Mouse (Mus musculus) olfactory bulb, adult 2 months (tissue): ENCODE measurements at regions not wholly inside any gene's neighbourhood (a gene's known extent, or its start where the extent isn't known, plus 50 kb on each side); places are given as distances from the start of the nearest gene placed in this dataset.

ENCODE experiments used
- H3K27ac ChIP-seq: fragments of 200-500 bp; 2 replicates; pipeline ENCODE4 v1.5.1; 2012; ENCODE audit warnings: low read depth, low read length; ENCODE audit not compliant: insufficient read depth
- H3K4me1 ChIP-seq: fragments of 200-500 bp; 2 replicates; pipeline ENCODE4 v1.6.1; 2012; ENCODE audit warnings: low read length; ENCODE audit not compliant: control insufficient read depth, insufficient read depth
- H3K4me3 ChIP-seq: fragments of 200-500 bp; 2 replicates; pipeline ENCODE4 v1.5.1; 2012; ENCODE audit warnings: mild to moderate bottlenecking, low read depth, low read length, moderate library complexity; ENCODE audit not compliant: insufficient read depth
- CTCF ChIP-seq: fragments of 200-500 bp; IDR thresholded peaks from 2 replicates; pipeline ENCODE4 v1.5.1; 2012; ENCODE audit warnings: low read depth, mild to moderate bottlenecking, low read length, moderate library complexity; ENCODE audit not compliant: insufficient read depth
- POLR2A ChIP-seq: fragments of 200-500 bp; IDR thresholded peaks from 2 replicates; pipeline ENCODE4 v1.6.1; 2012; ENCODE audit warnings: mild to moderate bottlenecking, low read depth, low read length, moderate library complexity; ENCODE audit not compliant: insufficient read depth
- WGBS: fragments of 180-500 bp; shearing (Covaris S2); methylation state at CpG from one replicate; pipeline ENCODE4 v1.1.7; 2018; 5-methylcytosine and 5-hydroxymethylcytosine counted together

DNA sequence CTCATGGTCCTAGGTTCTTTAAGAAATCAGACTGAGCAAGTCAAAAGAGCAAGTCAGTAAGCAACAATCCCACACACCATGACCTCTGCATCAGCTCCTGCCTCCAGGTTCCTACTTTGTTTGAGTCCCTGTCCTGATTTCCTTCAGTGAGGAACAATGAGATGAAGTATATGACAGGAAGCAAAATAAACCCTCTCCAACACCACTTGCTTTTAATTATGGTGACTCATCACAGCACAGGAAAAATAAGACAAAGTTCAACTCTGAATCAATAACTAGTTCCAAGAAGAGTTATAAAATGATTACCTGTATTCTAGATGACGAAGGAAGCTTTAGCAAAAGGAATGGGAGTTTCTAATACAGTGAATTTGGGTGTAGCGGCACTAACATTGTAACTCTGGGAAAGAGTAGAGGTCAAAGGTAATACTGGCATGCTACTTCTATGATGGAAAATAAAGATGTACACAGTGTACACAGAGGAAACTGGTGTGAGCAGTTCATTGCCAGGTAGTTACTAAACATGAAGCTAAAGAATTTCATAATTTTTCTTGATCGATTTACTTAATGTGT lies 248.2 kb upstream of the Atp2b1 start:
- WGBS, result 97% methylated on average over 3 of the region's 3 CpGs
- TF ChIP-seq POLR2A (no peak), CTCF (no peak)
- H3K4me1 ChIP-seq, result no peaks in the 10 kb centered on the region
- H3K27ac ChIP-seq, result no peak overlapping the region
- no peak overlapping the region for H3K4me3 ChIP-seq

DNA sequence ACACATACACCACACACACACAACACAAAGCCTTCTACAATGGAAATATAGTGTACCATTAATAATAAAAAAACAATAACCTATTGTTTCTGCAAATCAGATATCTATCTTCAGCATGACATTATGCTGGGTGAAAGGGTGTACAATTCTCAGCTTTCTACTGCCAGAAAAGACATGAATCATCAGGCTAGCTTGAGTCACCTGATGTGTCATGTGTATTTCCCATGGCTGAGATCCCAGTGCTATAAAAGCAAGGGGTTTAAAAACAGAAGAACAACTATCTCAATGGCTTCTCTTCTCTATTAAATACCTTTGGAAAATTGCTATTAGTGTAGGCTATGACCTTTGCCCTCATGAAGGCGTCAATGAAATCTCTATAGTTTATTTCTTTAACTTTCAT lies 246.5 kb upstream of the Atp2b1 start:
- no peak overlapping the region for H3K27ac ChIP-seq
- TF ChIP-seq POLR2A (no peak), CTCF (no peak)
- no peak overlapping the region for H3K4me3 ChIP-seq
- WGBS, result 90% methylated on average over 1 of the region's 1 CpGs
- H3K4me1 ChIP-seq, result no peaks in the 10 kb centered on the region

DNA sequence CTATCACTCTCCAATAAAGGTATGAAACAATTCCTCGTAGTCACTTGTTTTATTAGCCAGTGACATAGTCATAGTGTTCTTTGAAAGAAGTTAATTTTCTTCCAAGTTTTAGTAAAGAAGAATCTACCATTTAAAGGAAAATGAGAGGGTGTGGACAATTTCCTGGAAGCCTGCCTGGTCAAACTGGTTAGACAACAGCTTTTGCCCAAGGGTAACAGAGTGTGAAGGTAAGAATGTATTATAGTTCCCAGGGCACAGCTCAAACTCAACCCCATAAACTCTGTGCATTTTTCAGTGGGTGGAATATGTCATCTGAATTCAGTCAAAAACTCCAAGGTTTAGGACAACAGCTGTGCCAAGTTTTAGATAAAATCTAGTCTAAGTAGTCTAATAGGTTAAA lies 240.1 kb upstream of the Atp2b1 start:
- Histone ChIP-seq H3K4me1 (no peaks in the 10 kb centered on the region), H3K27ac (no peak overlapping the region), H3K4me3 (no peak overlapping the region)
- TF ChIP-seq CTCF, result no peak
- TF ChIP-seq POLR2A, result no peak
- WGBS, result 81% methylated on average over 1 of the region's 1 CpGs

DNA sequence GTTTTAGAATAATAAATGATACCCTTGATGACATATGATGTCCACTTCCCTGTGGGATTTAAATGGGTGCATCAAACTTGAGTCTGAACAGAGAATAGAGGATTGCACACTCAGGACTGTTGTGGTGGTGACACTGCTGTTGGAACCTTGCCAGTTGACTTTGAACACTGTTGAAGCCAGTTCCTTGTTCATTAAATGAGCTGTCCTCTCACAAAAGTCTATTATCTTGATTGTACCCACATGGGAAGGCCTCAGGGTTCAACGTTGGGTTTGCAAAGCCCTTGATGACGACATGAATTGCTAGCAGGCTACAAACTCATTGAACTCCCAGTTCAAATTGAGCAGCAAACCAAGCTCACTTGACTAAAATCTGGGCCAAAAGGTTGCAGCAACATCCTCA lies 237.3 kb upstream of the Atp2b1 start:
- WGBS, result 57% methylated on average over 2 of the region's 2 CpGs
- no peaks in the 10 kb centered on the region for H3K4me1 ChIP-seq

DNA sequence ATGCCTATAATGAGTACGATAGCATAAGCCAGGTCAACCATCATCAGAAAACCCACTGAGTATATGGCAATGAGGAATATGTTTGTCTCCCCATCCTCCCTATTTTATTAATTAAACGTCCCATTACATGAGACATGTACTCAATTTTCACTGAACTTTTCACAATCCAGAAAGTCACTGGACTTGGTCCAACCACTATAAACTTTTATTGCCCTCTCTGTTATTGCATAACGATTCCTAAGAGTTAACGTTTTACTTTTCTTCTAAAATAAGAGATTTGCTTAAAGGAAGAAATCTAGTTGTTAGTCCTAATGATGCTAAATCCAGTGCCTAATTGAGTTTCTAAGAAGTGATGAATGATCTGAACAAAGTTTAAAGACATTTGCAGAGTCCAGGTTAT lies 236.0 kb upstream of the Atp2b1 start:
- Histone ChIP-seq H3K4me1 (no peaks in the 10 kb centered on the region), H3K27ac (no peak overlapping the region), H3K4me3 (no peak overlapping the region)
- WGBS, result 76% methylated on average over 4 of the region's 4 CpGs
- no peak for TF ChIP-seq POLR2A
- no peak for TF ChIP-seq CTCF

More for the DNA sequence above, 237.3 kb upstream of the Atp2b1 start:
- no peak overlapping the region for H3K27ac ChIP-seq
- H3K4me3 ChIP-seq, result no peak overlapping the region
- TF ChIP-seq POLR2A, result no peak
- TF ChIP-seq CTCF, result no peak

DNA sequence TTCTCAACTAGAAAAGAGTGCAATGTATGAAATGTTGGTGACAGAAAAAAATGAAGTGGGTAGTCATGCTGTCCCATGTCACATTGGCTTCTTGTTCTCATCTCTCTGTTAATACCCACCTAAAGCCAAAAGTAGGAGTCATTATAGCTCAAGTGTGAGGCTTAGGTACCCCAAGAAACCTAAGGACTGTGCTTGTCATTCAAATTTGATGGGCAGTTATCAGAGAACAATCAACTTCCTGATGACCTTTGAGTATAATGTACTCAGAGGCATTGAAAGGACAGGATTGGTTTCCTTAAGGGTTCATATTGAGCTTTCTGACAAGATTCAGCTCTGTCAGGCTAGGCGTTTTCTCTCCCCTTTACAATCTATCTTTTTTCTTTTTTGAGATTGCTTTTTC lies 231.8 kb upstream of the Atp2b1 start:
- no peak for TF ChIP-seq CTCF
- no peak for TF ChIP-seq POLR2A
- H3K4me1 ChIP-seq, result no peaks in the 10 kb centered on the region
- no peak overlapping the region for H3K27ac ChIP-seq
- 95% methylated on average over 1 of the region's 1 CpGs for WGBS
- no peak overlapping the region for H3K4me3 ChIP-seq

DNA sequence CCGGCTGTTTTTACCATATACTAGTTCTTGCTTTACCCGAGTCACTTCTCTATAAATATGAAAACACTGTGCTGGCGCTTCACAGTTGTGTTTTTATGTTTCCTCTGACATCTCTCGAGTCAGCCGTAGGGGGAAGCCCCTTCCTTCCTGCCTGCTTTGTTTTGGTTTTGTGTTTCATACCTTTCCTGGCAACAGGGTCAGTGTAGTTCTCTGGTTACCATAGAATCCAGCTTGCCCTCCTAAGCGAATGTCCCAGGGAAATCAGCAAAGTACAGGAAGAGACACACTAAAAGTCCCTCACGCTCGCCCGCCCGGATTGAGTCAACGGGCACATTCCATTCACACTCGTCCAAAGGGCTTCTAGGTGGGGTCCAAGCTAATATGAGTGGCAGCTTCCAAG lies 230.0 kb upstream of the Atp2b1 start:
- 64% methylated on average over 12 of the region's 12 CpGs for WGBS
- Histone ChIP-seq H3K4me3 (no peak overlapping the region), H3K4me1 (no peaks in the 10 kb centered on the region), H3K27ac (no peak overlapping the region)
- TF ChIP-seq POLR2A, result no peak
- TF ChIP-seq CTCF, result no peak

DNA sequence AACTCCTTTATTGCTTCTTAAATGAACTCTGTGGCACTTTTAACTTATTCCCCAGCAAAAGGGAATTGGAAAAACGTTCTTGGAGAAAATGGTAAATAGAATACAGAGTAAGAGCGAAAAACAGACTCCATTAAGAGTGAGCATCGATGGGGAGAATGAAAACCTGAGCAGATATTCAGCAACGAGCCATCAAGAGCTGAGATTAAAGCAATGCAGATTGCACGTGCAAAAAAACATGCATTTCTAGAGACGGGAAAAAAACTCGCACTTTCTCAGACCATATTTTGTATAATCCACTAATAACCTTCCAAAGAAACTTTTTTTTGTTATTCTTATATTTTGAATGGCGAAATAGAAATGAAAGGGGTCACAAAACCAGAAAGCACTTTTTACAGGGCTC lies 229.5 kb upstream of the Atp2b1 start:
- H3K4me1 ChIP-seq, result no peaks in the 10 kb centered on the region

DNA sequence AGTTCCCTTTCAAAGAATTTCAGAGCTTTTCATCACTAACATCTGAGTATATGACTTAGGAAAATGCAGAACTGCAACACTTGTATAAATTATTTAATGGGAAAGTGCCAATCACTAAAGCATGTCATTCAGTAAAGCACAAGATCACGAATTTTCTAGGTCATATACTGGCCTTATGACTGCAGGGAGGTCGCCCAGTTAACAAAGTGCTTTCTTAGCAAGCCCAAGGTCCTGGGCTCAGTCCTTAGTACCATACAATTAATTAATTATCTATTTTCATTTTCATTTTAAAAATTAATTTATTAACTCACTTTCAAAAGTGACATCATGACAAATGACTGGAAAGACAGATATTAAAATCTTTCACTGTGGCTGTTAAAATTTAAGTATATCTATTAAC lies 228.5 kb upstream of the Atp2b1 start:
- 95% methylated on average over 2 of the region's 2 CpGs for WGBS
- no peak for TF ChIP-seq POLR2A
- TF ChIP-seq CTCF, result no peak

More for the DNA sequence above, 229.5 kb upstream of the Atp2b1 start:
- no peak overlapping the region for H3K27ac ChIP-seq
- no peak overlapping the region for H3K4me3 ChIP-seq
- 66% methylated on average over 8 of the region's 8 CpGs for WGBS
- TF ChIP-seq POLR2A (no peak), CTCF (no peak)

DNA sequence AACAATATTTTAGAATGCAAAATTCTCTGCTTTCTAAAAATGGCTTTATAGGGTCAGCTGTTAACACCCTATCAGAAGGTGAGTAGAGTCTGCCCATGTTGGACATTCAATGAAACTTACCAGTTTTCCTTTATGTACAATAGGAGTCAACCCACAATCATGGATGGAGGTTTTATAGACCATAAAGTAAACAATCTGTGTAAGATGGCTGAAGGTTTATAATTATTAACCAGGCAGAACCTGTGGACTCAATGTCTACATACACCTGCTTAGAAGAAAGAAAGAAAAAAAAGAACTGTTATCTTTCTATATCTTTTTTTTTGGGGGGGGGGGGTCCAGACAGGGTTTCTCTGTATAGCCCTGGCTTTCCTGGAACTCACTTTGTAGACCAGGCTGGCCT lies 227.8 kb upstream of the Atp2b1 start:
- Histone ChIP-seq H3K27ac (no peak overlapping the region), H3K4me3 (no peak overlapping the region), H3K4me1 (no peaks in the 10 kb centered on the region)
- TF ChIP-seq POLR2A, result no peak
- TF ChIP-seq CTCF, result no peak

More for the DNA sequence above, 228.5 kb upstream of the Atp2b1 start:
- H3K27ac ChIP-seq, result no peak overlapping the region
- no peaks in the 10 kb centered on the region for H3K4me1 ChIP-seq
- H3K4me3 ChIP-seq, result no peak overlapping the region
